Mouse (Mus musculus) limb, embryonic 12.5 days (tissue): ENCODE data around the gene Rcn2. TPM values are rescaled to one million over a fixed set of nuclear protein-coding genes. Genes with fewer than 3 reads are reported as not detected.

ENCODE experiments used
- ATAC-seq: fragments of 200-750 bp; cut with Nextera tagmentation; 2 replicates; pipeline ENCODE4 v1.8.0; 2017; ENCODE audit warnings: low read depth, moderate TSS enrichment; ENCODE audit not compliant: insufficient number of reproducible peaks, insufficient read depth, low FRiP score, low TSS enrichment
- H3K27ac ChIP-seq: fragments of 300-500 bp; sonication (generic); 2 replicates; pipeline ENCODE4 v1.5.1; 2016; ENCODE audit warnings: mild to moderate bottlenecking, moderate library complexity
- H3K27me3 ChIP-seq: fragments of 300-500 bp; sonication (generic); 2 replicates; pipeline ENCODE4 v1.6.1; 2016; ENCODE audit warnings: mild to moderate bottlenecking, moderate library complexity
- H3K36me3 ChIP-seq: fragments of 300-500 bp; sonication (generic); 2 replicates; pipeline ENCODE4 v1.6.1; 2016; ENCODE audit warnings: mild to moderate bottlenecking, moderate library complexity
- H3K4me1 ChIP-seq: fragments of 300-500 bp; sonication (generic); replicated peaks from 2 replicates; pipeline ENCODE4 v1.6.1; 2016
- H3K4me2 ChIP-seq: fragments of 300-500 bp; sonication (generic); 2 replicates; pipeline ENCODE4 v1.6.1; 2016; ENCODE audit warnings: mild to moderate bottlenecking, moderate library complexity
- H3K4me3 ChIP-seq: fragments of 300-500 bp; sonication (generic); replicated peaks from 2 replicates; pipeline ENCODE4 v1.5.1; 2016; ENCODE audit warnings: mild to moderate bottlenecking
- H3K9ac ChIP-seq: fragments of 300-500 bp; sonication (generic); replicated peaks from 2 replicates; pipeline ENCODE4 v1.6.1; 2016; ENCODE audit warnings: mild to moderate bottlenecking, moderate library complexity
- H3K9me3 ChIP-seq: fragments of 300-500 bp; sonication (generic); 2 replicates; pipeline ENCODE4 v1.6.1; 2016; ENCODE audit warnings: mild to moderate bottlenecking, moderate library complexity
- WGBS: fragments of 180-500 bp; shearing (Covaris S2); methylation state at CpG from one replicate; pipeline ENCODE4 v1.1.7; 2016; 5-methylcytosine and 5-hydroxymethylcytosine counted together
- polyA plus RNA-seq: library from polyadenylated mRNA; unstranded; fragments of >200 nt; fragmentation: Nextera tagmentation; extraction: Ambion mirVana; gene quantifications from 2 replicates; pipeline ENCODE4 v1.2.1, GENCODE M21; 2016

Gene Rcn2
- polyA plus RNA-seq, 1 experiment from 2014 or later = 324 TPM

DNA sequence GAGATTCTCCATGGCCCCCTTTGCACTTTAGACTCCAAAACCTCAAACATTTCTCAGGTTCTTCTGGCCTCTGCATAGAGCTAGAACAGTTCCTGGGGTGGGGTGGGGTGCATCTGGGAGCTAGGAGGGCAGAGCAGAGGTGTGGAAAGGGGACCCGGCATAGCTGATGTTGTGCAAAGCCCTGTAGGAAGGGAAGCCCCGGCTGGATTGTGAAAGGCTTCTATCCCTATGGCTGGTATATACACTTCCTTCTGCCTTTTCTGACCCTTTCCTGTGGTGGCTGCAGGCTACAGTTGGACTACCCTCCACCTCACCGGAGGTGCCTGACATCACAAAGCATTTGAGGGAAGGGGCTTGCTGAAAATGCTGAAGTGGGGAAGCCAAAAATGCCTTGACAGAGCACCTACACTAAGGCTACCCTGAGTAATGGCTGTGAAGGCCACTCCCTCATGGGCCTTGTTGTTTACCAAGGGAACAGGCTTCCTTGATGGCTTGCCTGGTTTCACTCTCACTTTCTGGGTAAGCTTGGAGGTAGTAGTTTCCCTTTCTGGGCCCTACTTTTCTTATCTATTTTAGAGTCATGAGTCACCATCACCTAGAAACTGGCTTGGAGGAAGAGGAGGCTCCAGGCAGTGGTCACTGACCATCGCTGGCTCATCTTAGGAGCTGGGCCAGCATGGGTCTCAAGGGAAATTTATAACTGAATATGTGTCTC is 56.1 kb downstream of the Rcn2 start:
- Histone ChIP-seq H3K4me3 (no peak overlapping the region), H3K9me3 (no peaks in the 10 kb centered on the region), H3K4me1 (no peaks in the 10 kb centered on the region), H3K27me3 (no peaks in the 10 kb centered on the region), H3K27ac (no peak overlapping the region), H3K9ac (no peak overlapping the region), H3K4me2 (no peak overlapping the region), H3K36me3 (no peaks in the 10 kb centered on the region)
- ATAC-seq = no peak
- 83% methylated on average over 4 of the region's 4 CpGs for WGBS

DNA sequence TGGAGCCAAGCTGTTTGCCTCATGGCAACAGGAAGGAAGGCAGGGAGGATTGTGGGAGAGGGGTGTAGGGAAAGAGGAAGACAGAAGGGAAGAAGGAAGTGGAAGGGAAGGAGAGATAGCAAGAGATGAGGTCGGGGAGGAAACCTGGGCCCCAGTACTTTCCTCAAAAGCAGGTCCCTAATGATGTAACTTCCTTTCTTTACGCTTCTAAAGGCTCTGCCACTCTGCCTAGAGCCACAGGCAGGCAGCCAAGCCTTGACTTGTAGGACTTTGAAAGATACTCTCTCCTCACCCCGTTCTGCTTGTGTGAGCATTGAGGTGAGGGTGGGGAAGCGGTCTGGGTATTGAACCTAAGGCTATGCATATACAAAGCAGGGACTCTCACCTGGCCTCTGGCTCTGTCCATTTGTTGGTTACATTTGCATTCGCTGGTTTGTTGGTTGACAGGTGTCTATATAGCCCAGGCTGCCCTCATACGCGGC is 58.4 kb downstream of the Rcn2 start:
- Histone ChIP-seq H3K9me3 (no peaks in the 10 kb centered on the region), H3K4me2 (no peak overlapping the region), H3K27me3 (no peaks in the 10 kb centered on the region), H3K27ac (no peak overlapping the region), H3K9ac (no peak overlapping the region), H3K4me1 (no peaks in the 10 kb centered on the region), H3K36me3 (no peaks in the 10 kb centered on the region), H3K4me3 (no peak overlapping the region)
- ATAC-seq = no peak
- 89% methylated on average over 7 of the region's 7 CpGs for WGBS

DNA sequence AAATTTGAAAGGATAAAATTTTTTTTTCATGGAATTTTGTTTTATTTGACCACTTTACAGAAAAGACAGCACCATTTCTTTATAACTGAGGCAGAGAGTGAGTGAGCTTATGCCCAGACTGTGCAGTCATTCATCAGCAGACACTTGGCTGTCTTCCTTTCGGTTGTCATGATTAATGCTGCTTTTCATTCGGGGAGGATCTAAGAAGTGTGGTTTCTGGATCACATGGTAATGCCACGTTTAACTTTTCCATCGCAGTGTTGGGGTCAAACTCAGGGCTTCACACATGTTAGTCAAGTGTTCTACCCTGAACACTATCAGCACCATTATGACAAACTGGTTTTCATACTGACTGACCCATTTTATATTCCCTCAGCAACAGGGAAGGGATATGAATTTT is 59.4 kb downstream of the Rcn2 start:
- 55% methylated on average over 4 of the region's 4 CpGs for WGBS
- ATAC-seq = no peak
- H3K27ac ChIP-seq = no peak overlapping the region

DNA sequence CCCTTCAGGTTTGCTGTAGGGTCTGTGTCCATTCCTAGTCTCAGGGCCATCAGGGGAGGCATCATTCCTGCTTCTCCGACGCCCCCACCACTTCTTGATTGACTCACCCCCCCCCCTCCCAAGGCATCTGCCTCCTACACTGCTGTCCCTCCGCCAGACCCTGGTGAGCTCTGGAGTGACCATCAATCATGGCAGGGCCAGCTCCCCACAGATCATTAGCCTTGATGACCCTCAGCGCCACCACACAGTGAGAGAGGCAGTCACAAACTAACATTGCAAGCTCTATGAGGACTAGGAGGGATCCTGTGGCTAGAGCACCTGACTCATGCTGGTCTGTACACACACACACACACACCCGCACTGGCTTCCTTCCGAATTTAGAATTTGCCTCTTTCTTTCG is 63.3 kb downstream of the Rcn2 start:
- H3K27me3 ChIP-seq = no peaks in the 10 kb centered on the region
- WGBS = 42% methylated on average over 7 of the region's 7 CpGs
- no peak overlapping the region for H3K9ac ChIP-seq
- no peak overlapping the region for H3K4me3 ChIP-seq
- H3K9me3 ChIP-seq = no peaks in the 10 kb centered on the region
- no peak overlapping the region for H3K27ac ChIP-seq
- no peaks in the 10 kb centered on the region for H3K36me3 ChIP-seq
- no peak overlapping the region for H3K4me2 ChIP-seq
- peaks cover 6% of the 10 kb centered on the region; the same call in 1 of the 2 replicates for H3K4me1 ChIP-seq
- no peak for ATAC-seq

More for the DNA sequence above, 59.4 kb downstream of the Rcn2 start:
- no peaks in the 10 kb centered on the region for H3K36me3 ChIP-seq
- H3K27me3 ChIP-seq = no peaks in the 10 kb centered on the region
- H3K4me3 ChIP-seq = no peak overlapping the region
- H3K9ac ChIP-seq = no peak overlapping the region
- no peak overlapping the region for H3K4me2 ChIP-seq
- no peaks in the 10 kb centered on the region for H3K9me3 ChIP-seq
- no peaks in the 10 kb centered on the region for H3K4me1 ChIP-seq

DNA sequence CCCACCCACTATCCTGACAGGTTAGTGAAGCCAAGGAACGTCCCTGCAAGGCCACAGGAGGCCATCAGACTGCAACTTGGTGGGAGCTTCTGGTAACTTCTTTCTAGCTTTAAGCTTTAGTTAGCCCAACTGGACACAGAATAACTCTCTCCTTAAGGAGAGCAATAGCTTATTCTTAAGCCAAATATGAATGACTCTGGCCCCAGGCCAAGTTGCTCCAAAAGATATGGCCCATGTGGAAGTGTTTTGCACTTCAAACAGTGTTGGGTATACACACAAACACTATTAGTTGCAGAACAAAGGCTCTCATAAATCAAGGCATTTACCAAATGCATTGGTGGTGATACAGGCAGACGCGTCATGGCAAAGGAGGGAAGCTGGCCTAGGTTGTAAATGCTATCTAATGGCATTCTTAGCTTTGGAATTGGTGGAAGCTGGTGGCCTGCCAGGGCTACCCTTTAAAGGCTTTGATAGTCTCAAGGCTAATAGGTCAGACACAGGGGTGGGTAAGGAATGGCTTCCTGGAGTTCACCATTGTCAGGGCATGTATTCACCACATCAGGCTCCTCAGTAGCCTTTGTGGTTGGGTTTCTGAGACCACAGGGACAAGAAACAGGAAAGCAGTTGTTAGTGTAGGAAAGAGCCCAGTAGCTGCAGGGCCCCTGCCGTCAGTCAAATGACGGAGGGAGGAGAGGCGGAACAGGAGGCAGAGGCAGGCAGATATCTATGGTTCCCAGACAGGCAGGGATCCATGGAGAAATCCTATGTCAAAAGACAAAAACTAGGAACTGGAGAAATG is 64.8 kb downstream of the Rcn2 start:
- no peak overlapping the region for H3K27ac ChIP-seq
- 44% methylated on average over 6 of the region's 6 CpGs for WGBS
- ATAC-seq = no peak

DNA sequence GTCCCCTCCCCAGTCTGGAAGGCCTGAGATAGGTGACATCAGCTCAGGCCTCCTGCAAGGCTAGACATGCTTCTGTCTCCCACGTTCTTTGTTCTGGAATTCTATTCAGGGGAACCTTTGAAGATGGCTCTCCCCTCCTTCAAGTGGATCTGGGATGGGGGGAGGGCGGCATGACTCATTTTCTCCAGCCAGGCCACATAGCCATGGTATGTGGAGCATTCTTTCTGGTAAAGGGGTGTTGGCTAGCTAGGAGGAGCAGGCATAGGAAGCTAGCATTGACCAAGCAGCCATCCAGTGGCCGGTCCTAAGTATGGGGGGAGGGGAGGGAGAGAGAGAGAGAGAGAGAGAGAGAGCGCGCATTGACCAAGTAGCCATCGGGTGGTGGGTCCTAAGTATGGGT is 65.9 kb downstream of the Rcn2 start:
- H3K27ac ChIP-seq = no peak overlapping the region
- no peak for ATAC-seq
- WGBS = 69% methylated on average over 6 of the region's 6 CpGs

More for the DNA sequence above, 64.8 kb downstream of the Rcn2 start:
- no peaks in the 10 kb centered on the region for H3K36me3 ChIP-seq
- no peak overlapping the region for H3K4me3 ChIP-seq
- H3K4me1 ChIP-seq = peaks cover 6% of the 10 kb centered on the region; the same call in 1 of the 2 replicates
- no peak overlapping the region for H3K9ac ChIP-seq
- H3K4me2 ChIP-seq = no peak overlapping the region
- no peaks in the 10 kb centered on the region for H3K9me3 ChIP-seq
- no peaks in the 10 kb centered on the region for H3K27me3 ChIP-seq

DNA sequence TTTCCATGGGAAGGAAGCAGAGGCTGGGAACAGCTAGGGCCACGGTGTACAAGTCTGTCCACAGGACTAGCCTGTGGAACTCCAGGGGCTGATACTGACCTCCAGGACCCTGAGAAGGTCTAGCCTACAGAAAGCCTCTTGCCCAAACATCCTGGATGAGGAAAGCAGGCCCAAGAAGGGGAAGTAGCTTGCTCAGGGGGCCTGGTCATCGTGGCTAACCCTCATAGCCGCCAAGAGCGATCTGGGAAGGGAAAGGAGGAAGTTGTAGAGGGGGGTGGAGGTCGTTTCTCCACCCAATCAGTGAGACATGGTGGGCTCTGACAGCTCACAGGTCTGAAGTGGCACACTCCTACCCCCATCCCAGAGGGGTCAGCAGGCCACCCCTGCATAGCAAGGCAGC is 66.5 kb downstream of the Rcn2 start:
- 79% methylated on average over 5 of the region's 5 CpGs for WGBS
- no peaks in the 10 kb centered on the region for H3K9me3 ChIP-seq
- no peak overlapping the region for H3K4me2 ChIP-seq
- no peak overlapping the region for H3K27ac ChIP-seq
- H3K27me3 ChIP-seq = no peaks in the 10 kb centered on the region
- peaks cover 21% of the 10 kb centered on the region for H3K4me1 ChIP-seq
- ATAC-seq = no peak
- no peak overlapping the region for H3K4me3 ChIP-seq
- no peaks in the 10 kb centered on the region for H3K36me3 ChIP-seq
- H3K9ac ChIP-seq = no peak overlapping the region

More for the DNA sequence above, 65.9 kb downstream of the Rcn2 start:
- H3K36me3 ChIP-seq = no peaks in the 10 kb centered on the region
- no peak overlapping the region for H3K9ac ChIP-seq
- H3K4me3 ChIP-seq = no peak overlapping the region
- peaks cover 15% of the 10 kb centered on the region for H3K4me1 ChIP-seq
- H3K4me2 ChIP-seq = no peak overlapping the region
- H3K27me3 ChIP-seq = no peaks in the 10 kb centered on the region
- H3K9me3 ChIP-seq = no peaks in the 10 kb centered on the region

Other genes with a start within 250 kb of the Rcn2 start
- gene Scaper, start 103.7 kb upstream of the Rcn2 start, polyA plus RNA-seq = 11.8 and 12.2 TPM in 2 replicates
- not detected in 2 replicates for gene 4930563M21Rik, start 31.3 kb upstream of the Rcn2 start, polyA plus RNA-seq
- gene Pstpip1, start 48.1 kb downstream of the Rcn2 start, polyA plus RNA-seq = 1.0 and 1.5 TPM in 2 replicates
- 424 and 455 TPM in 2 replicates for gene Tspan3, start 123.6 kb downstream of the Rcn2 start, polyA plus RNA-seq